Mouse (Mus musculus): ENCODE measurements at regions not wholly inside any gene's neighbourhood (a gene's known extent, or its start where the extent isn't known, plus 50 kb on each side); places are given as distances from the start of the nearest gene placed in this dataset.

GRCm38 (mm10) chr12:97872391-97872790 is 386.9 kb downstream of the Galc start:
- Histone ChIP-seq H3K4me2 (ENCODE audit: low read depth, low read length) (no peak overlapping the region), H3K9ac (ENCODE audit: low read length) (no peak overlapping the region), H3K9me3 (replicated peaks; ENCODE audit: control insufficient read depth, low read length) (no peaks in the 10 kb centered on the region), H3K4me3 (replicated peaks; ENCODE audit: low read length) (no peak overlapping the region), H3K4me1 (ENCODE audit: control insufficient read depth, insufficient read depth, low read length) (no peaks in the 10 kb centered on the region), H3K36me3 (ENCODE audit: control insufficient read depth, insufficient read depth, low read length) (no peaks in the 10 kb centered on the region), H3K27ac (ENCODE audit: low read length) (no peak overlapping the region), H3K27me3 (ENCODE audit: control insufficient read depth, insufficient read depth, low read length) (no peaks in the 10 kb centered on the region)
- 12% methylated on average over 2 of the region's 2 CpGs for WGBS
- 0 out of 2 replicates have a peak, but pooled peaks have one; percentile 33 for ATAC-seq (ENCODE audit: insufficient read depth, low FRiP score)

- 91% methylated on average over 3 of the region's 3 CpGs for WGBS
- H3K9me3 ChIP-seq (replicated peaks; ENCODE audit: control insufficient read depth, low read length) = no peaks in the 10 kb centered on the region
- H3K4me1 ChIP-seq (ENCODE audit: control insufficient read depth, insufficient read depth, low read length) = no peaks in the 10 kb centered on the region
- ATAC-seq (ENCODE audit: insufficient read depth, low FRiP score) = no peak
- H3K4me3 ChIP-seq (replicated peaks; ENCODE audit: low read length) = no peak overlapping the region
- H3K4me2 ChIP-seq (ENCODE audit: low read depth, low read length) = no peak overlapping the region
- no peaks in the 10 kb centered on the region for H3K27me3 ChIP-seq (ENCODE audit: control insufficient read depth, insufficient read depth, low read length)
- no peak overlapping the region for H3K27ac ChIP-seq (ENCODE audit: low read length)
- H3K36me3 ChIP-seq (ENCODE audit: control insufficient read depth, insufficient read depth, low read length) = no peaks in the 10 kb centered on the region
- no peak overlapping the region for H3K9ac ChIP-seq (ENCODE audit: low read length)
Observed at GRCm38 (mm10) chr12:97862921-97863320, 396.3 kb downstream of the Galc start.

GRCm38 (mm10) chr12:97836202-97836908 is 422.9 kb downstream of the Galc start:
- Histone ChIP-seq H3K36me3 (ENCODE audit: control insufficient read depth, insufficient read depth, low read length) (no peaks in the 10 kb centered on the region), H3K9me3 (replicated peaks; ENCODE audit: control insufficient read depth, low read length) (no peaks in the 10 kb centered on the region), H3K4me3 (replicated peaks; ENCODE audit: low read length) (no peak overlapping the region), H3K4me1 (ENCODE audit: control insufficient read depth, insufficient read depth, low read length) (no peaks in the 10 kb centered on the region), H3K9ac (ENCODE audit: low read length) (no peak overlapping the region), H3K27ac (ENCODE audit: low read length) (no peak overlapping the region), H3K4me2 (ENCODE audit: low read depth, low read length) (no peak overlapping the region), H3K27me3 (ENCODE audit: control insufficient read depth, insufficient read depth, low read length) (no peaks in the 10 kb centered on the region)
- ATAC-seq (ENCODE audit: insufficient read depth, low FRiP score) = no peak
- WGBS = 76% methylated on average over 8 of the region's 8 CpGs

GRCm38 (mm10) chr12:97793364-97794120 is 465.7 kb downstream of the Galc start:
- Histone ChIP-seq H3K27me3 (ENCODE audit: control insufficient read depth, insufficient read depth, low read length) (no peaks in the 10 kb centered on the region), H3K4me1 (ENCODE audit: control insufficient read depth, insufficient read depth, low read length) (no peaks in the 10 kb centered on the region), H3K4me3 (replicated peaks; ENCODE audit: low read length) (no peak overlapping the region), H3K9ac (ENCODE audit: low read length) (no peak overlapping the region), H3K36me3 (ENCODE audit: control insufficient read depth, insufficient read depth, low read length) (no peaks in the 10 kb centered on the region), H3K4me2 (ENCODE audit: low read depth, low read length) (no peak overlapping the region), H3K9me3 (replicated peaks; ENCODE audit: control insufficient read depth, low read length) (no peaks in the 10 kb centered on the region), H3K27ac (ENCODE audit: low read length) (no peak overlapping the region)
- WGBS = 59% methylated on average over 16 of the region's 16 CpGs
- no peak for ATAC-seq (ENCODE audit: insufficient read depth, low FRiP score)

GRCm38 (mm10) chr12:97783476-97783875 is 475.8 kb downstream of the Galc start:
- H3K9me3 ChIP-seq (replicated peaks; ENCODE audit: control insufficient read depth, low read length) = no peaks in the 10 kb centered on the region
- no peaks in the 10 kb centered on the region for H3K27me3 ChIP-seq (ENCODE audit: control insufficient read depth, insufficient read depth, low read length)
- H3K4me1 ChIP-seq (ENCODE audit: control insufficient read depth, insufficient read depth, low read length) = no peaks in the 10 kb centered on the region
- no peak overlapping the region for H3K4me3 ChIP-seq (replicated peaks; ENCODE audit: low read length)
- no peak for ATAC-seq (ENCODE audit: insufficient read depth, low FRiP score)
- WGBS = 83% methylated on average over 3 of the region's 3 CpGs
- no peaks in the 10 kb centered on the region for H3K36me3 ChIP-seq (ENCODE audit: control insufficient read depth, insufficient read depth, low read length)
- H3K9ac ChIP-seq (ENCODE audit: low read length) = no peak overlapping the region
- H3K4me2 ChIP-seq (ENCODE audit: low read depth, low read length) = no peak overlapping the region
- H3K27ac ChIP-seq (ENCODE audit: low read length) = no peak overlapping the region

GRCm38 (mm10) chr12:97759116-97759515 is 500.1 kb downstream of the Galc start:
- Histone ChIP-seq H3K36me3 (ENCODE audit: control insufficient read depth, insufficient read depth, low read length) (no peaks in the 10 kb centered on the region), H3K4me1 (ENCODE audit: control insufficient read depth, insufficient read depth, low read length) (no peaks in the 10 kb centered on the region), H3K27ac (ENCODE audit: low read length) (no peak overlapping the region), H3K9ac (ENCODE audit: low read length) (no peak overlapping the region), H3K4me3 (replicated peaks; ENCODE audit: low read length) (no peak overlapping the region), H3K27me3 (ENCODE audit: control insufficient read depth, insufficient read depth, low read length) (no peaks in the 10 kb centered on the region), H3K9me3 (replicated peaks; ENCODE audit: control insufficient read depth, low read length) (no peaks in the 10 kb centered on the region), H3K4me2 (ENCODE audit: low read depth, low read length) (no peak overlapping the region)
- WGBS = 66% methylated on average over 3 of the region's 3 CpGs
- ATAC-seq (ENCODE audit: insufficient read depth, low FRiP score) = no peak

GRCm38 (mm10) chr12:97758624-97759023 is 500.6 kb downstream of the Galc start:
- no peaks in the 10 kb centered on the region for H3K36me3 ChIP-seq (ENCODE audit: control insufficient read depth, insufficient read depth, low read length)
- no peak overlapping the region for H3K27ac ChIP-seq (ENCODE audit: low read length)
- 65% methylated on average over 2 of the region's 2 CpGs for WGBS
- no peaks in the 10 kb centered on the region for H3K4me1 ChIP-seq (ENCODE audit: control insufficient read depth, insufficient read depth, low read length)
- no peak overlapping the region for H3K9ac ChIP-seq (ENCODE audit: low read length)
- H3K27me3 ChIP-seq (ENCODE audit: control insufficient read depth, insufficient read depth, low read length) = no peaks in the 10 kb centered on the region
- H3K4me2 ChIP-seq (ENCODE audit: low read depth, low read length) = no peak overlapping the region
- no peak overlapping the region for H3K4me3 ChIP-seq (replicated peaks; ENCODE audit: low read length)
- no peaks in the 10 kb centered on the region for H3K9me3 ChIP-seq (replicated peaks; ENCODE audit: control insufficient read depth, low read length)
- ATAC-seq (ENCODE audit: insufficient read depth, low FRiP score) = no peak

GRCm38 (mm10) chr12:97750166-97750565 is 509.1 kb downstream of the Galc start:
- no peaks in the 10 kb centered on the region for H3K9me3 ChIP-seq (replicated peaks; ENCODE audit: control insufficient read depth, low read length)
- no peak overlapping the region for H3K27ac ChIP-seq (ENCODE audit: low read length)
- 45% methylated on average over 2 of the region's 2 CpGs for WGBS
- no peaks in the 10 kb centered on the region for H3K4me1 ChIP-seq (ENCODE audit: control insufficient read depth, insufficient read depth, low read length)
- ATAC-seq (ENCODE audit: insufficient read depth, low FRiP score) = no peak
- no peak overlapping the region for H3K4me2 ChIP-seq (ENCODE audit: low read depth, low read length)
- H3K4me3 ChIP-seq (replicated peaks; ENCODE audit: low read length) = no peak overlapping the region
- H3K9ac ChIP-seq (ENCODE audit: low read length) = no peak overlapping the region
- H3K27me3 ChIP-seq (ENCODE audit: control insufficient read depth, insufficient read depth, low read length) = no peaks in the 10 kb centered on the region
- H3K36me3 ChIP-seq (ENCODE audit: control insufficient read depth, insufficient read depth, low read length) = no peaks in the 10 kb centered on the region

GRCm38 (mm10) chr12:97740927-97741326 is 518.3 kb downstream of the Galc start:
- ATAC-seq (ENCODE audit: insufficient read depth, low FRiP score) = no peak
- WGBS = 75% methylated on average over 2 of the region's 2 CpGs

More at GRCm38 (mm10) chr12:97740927-97741326, 518.3 kb downstream of the Galc start:
- Histone ChIP-seq H3K9ac (ENCODE audit: low read length) (no peak overlapping the region), H3K27ac (ENCODE audit: low read length) (no peak overlapping the region), H3K4me3 (replicated peaks; ENCODE audit: low read length) (no peak overlapping the region), H3K9me3 (replicated peaks; ENCODE audit: control insufficient read depth, low read length) (no peaks in the 10 kb centered on the region), H3K4me1 (ENCODE audit: control insufficient read depth, insufficient read depth, low read length) (no peaks in the 10 kb centered on the region), H3K4me2 (ENCODE audit: low read depth, low read length) (no peak overlapping the region), H3K36me3 (ENCODE audit: control insufficient read depth, insufficient read depth, low read length) (no peaks in the 10 kb centered on the region), H3K27me3 (ENCODE audit: control insufficient read depth, insufficient read depth, low read length) (no peaks in the 10 kb centered on the region)

Data from stomach, embryonic 16.5 days (tissue).